Mouse (Mus musculus): Measurements from ENCODE around the gene Ghdc. TPM values are rescaled to one million over a fixed set of nuclear protein-coding genes. Genes with fewer than 3 reads are reported as not detected.

Ghdc gene
- total RNA-seq, 4 experiments from 2014 or later, result 6.2 to 7.7 (median 6.9) TPM

- no peak for DNase-seq (ENCODE audit: low spot score in 2 of 2)
Measured at GRCm38 (mm10) chr11:100719893-100720292, 50.9 kb downstream of the Ghdc start.

GRCm38 (mm10) chr11:100719312-100719711 lies 51.4 kb downstream of the Ghdc start:
- no peak for DNase-seq (ENCODE audit: low spot score in 2 of 2)

DNA sequence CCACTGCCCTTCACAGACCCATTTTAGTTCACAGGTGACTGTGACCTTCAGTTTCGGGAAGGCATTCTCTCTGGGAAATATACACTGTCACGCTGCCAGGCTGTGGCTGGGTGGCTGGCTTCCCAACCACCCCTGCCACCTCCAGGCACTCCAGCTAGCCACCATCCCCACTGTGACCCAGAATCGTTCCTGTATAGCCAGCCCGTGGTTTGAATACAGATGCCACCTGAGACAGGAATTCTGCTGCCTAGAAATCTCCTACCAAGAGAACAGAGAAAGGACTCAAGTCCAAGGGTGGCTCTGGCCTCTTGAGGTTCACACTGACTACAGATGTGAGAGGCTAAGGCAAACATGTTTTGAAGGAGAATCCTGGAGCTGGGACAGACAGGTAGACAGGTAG lies 51.9 kb downstream of the Ghdc start:
- DNase-seq (ENCODE audit: low spot score in 2 of 2), result no peak

GRCm38 (mm10) chr11:100718462-100718861 lies 52.3 kb downstream of the Ghdc start:
- DNase-seq (ENCODE audit: low spot score in 2 of 2), result no peak

- peak in 1 of 2 experiments; percentile 38 for DNase-seq (ENCODE audit: low spot score in 2 of 2)
Measured at GRCm38 (mm10) chr11:100716649-100717048, 54.1 kb downstream of the Ghdc start.

Other genes starting within 250 kb of the Ghdc start
- 100 to 1,000 TPM; 121 to 136 (median 128) TPM for gene Acly, start 243.0 kb downstream of the Ghdc start, total RNA-seq (2022)
- gene Ttc25, start 225.3 kb downstream of the Ghdc start, total RNA-seq (2022), result 1 to 10 TPM in 3 of 4 experiments, under 1 TPM in 1; 0.71 to 1.9 (median 1.6) TPM
- gene Cnp, start 196.1 kb downstream of the Ghdc start, total RNA-seq (2022), result 100 to 1,000 TPM; 162 to 216 (median 203) TPM
- gene Nkiras2, start 151.7 kb downstream of the Ghdc start, total RNA-seq (2022), result 10 to 100 TPM; 11.7 to 13.4 (median 12.1) TPM
- 100 to 1,000 TPM; 255 to 304 (median 273) TPM for gene Dnajc7, start 150.8 kb downstream of the Ghdc start, total RNA-seq (2022)
- under 1 TPM in 3 of 4 experiments, not detected in 1; 0.16 to 0.41 (median 0.18) TPM for gene Zfp385c, start 78.5 kb downstream of the Ghdc start, total RNA-seq (2022)
- 1 to 10 TPM; 2.7 to 5.3 (median 3.4) TPM for gene Dhx58, start 66.7 kb downstream of the Ghdc start, total RNA-seq (2022)
- 10 to 100 TPM; 50.9 to 62.0 (median 58.0) TPM for gene Kat2a, start 58.5 kb downstream of the Ghdc start, total RNA-seq (2022)
- gene Hspb9, start 57.1 kb downstream of the Ghdc start, total RNA-seq (2022), result not detected
- gene Rab5c, start 32.7 kb downstream of the Ghdc start, total RNA-seq (2022), result 100 to 1,000 TPM; 134 to 163 (median 148) TPM
- gene Kcnh4, start 11.0 kb downstream of the Ghdc start, total RNA-seq (2022), result 1 to 10 TPM; 2.3 to 3.4 (median 2.7) TPM
- gene Hcrt, start 8.0 kb downstream of the Ghdc start, total RNA-seq (2022), result not detected
- 10 to 100 TPM; 13.3 to 18.4 (median 15.6) TPM for gene Stat5b, start 79.8 kb upstream of the Ghdc start, total RNA-seq (2022)
- gene Stat5a, start 88.4 kb upstream of the Ghdc start, total RNA-seq (2022), result 1 to 10 TPM; 2.5 to 3.8 (median 2.8) TPM
- gene Stat3, start 168.6 kb upstream of the Ghdc start, total RNA-seq (2022), result 10 to 100 TPM; 42.9 to 75.3 (median 52.9) TPM
- 10 to 100 TPM; 15.4 to 22.1 (median 18.9) TPM for gene Cavin1, start 199.9 kb upstream of the Ghdc start, total RNA-seq (2022)
- 100 to 1,000 TPM; 402 to 498 (median 457) TPM for gene Atp6v0a1, start 238.5 kb upstream of the Ghdc start, total RNA-seq (2022)

All from layer of hippocampus, adult 8-10 months (tissue).